Mouse (Mus musculus): ENCODE measurements around the gene Neu1. TPM values are rescaled to one million over a fixed set of nuclear protein-coding genes. Genes with fewer than 3 reads are reported as not detected.
"Not testable (repeated sequence)": the region's sequence is repeated elsewhere in the genome, so short reads cannot be mapped to it uniquely, and the experiment has no call there.

Gene Neu1
- polyA plus RNA-seq, 1 experiment from 2014 or later: 118 TPM

DNA sequence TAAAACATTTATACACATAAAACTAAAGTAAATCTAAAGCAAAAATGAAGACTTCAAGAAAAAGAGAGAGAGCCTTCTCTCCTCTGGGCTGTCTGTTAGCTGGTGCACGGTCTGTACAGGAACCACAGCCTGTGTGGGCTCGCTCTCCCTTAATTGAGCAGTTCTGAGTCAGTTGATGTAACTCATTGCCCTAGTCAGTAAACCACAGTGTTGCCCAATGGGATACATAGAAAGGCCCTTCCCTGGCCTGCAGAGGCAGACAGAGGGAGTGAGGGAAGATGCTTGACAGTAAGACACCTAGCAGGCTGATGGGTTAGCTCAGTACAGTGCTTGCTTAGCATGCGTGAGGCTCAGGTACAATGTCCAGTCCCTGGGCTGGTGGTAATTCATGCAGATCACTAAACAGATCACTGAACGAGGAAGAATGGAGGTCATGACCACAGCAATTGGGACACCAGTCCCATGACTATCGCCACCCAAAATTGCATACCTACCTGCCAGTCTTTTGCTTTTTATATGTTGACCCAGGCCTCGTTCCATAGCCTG is 7.0 kb downstream of the Neu1 start:
- Histone ChIP-seq H3K9ac (no peak overlapping the region), H3K36me3 (no peaks in the 10 kb centered on the region), H3K27me3 (replicated peaks) (no peaks in the 10 kb centered on the region), H3K9me3 (no peaks in the 10 kb centered on the region), H3K4me3 (replicated peaks) (no peak overlapping the region), H3K4me2 (replicated peaks) (no peak overlapping the region), H3K27ac (no peak overlapping the region), H3K4me1 (replicated peaks) (peaks cover 18% of the 10 kb centered on the region)
- ATAC-seq: no peak
- WGBS: 78% methylated on average over 6 of the region's 6 CpGs

DNA sequence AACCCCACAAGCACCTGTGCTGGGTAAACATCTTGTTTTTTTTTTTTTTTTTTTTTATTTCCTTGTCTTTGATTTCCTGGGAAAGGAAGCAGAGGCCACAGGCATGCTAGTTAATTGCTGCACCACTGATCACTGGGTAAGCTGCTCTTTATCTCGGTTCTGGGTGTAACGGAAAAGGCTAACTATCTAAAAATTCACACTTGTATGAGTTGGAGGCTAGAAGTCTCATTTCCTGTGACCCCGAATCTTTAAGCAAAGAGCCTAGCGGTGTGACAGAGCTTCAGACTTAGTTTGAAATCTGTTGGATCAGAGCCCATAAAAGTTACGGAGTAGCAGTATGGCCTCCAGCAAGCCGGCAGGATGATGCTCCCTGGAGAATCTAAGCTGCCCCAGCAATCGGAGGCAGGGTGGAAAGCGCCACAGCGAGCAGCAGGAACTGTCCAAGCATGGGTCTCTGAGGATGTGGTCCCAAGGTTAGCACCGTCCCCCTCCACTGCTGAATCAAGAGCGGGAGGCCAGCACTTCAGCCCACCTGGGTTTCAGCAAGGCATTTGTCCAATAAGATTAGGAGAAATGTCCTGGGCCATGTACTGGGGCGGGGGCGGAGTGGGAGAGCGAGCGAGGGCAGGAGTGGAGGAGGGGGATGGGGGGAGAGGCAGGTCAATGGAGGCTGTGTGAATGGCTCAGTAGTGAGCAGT is 10.4 kb downstream of the Neu1 start:
- 9% methylated on average over 15 of the region's 15 CpGs for WGBS
- peak overlapping the region; percentile 13 for H3K27ac ChIP-seq
- no peaks in the 10 kb centered on the region for H3K36me3 ChIP-seq
- H3K9me3 ChIP-seq: no peaks in the 10 kb centered on the region
- peak overlapping the region; percentile 36; the same call in 1 of the 2 replicates for H3K9ac ChIP-seq
- H3K4me1 ChIP-seq (replicated peaks): peaks cover 7% of the 10 kb centered on the region; the same call in 1 of the 2 replicates
- ATAC-seq: 0 out of 2 replicates have a peak, but pooled peaks have one; percentile 26
- no peaks in the 10 kb centered on the region for H3K27me3 ChIP-seq (replicated peaks)
- H3K4me3 ChIP-seq (replicated peaks): peak overlapping the region; percentile 24
- H3K4me2 ChIP-seq (replicated peaks): peak overlapping the region; percentile 61

DNA sequence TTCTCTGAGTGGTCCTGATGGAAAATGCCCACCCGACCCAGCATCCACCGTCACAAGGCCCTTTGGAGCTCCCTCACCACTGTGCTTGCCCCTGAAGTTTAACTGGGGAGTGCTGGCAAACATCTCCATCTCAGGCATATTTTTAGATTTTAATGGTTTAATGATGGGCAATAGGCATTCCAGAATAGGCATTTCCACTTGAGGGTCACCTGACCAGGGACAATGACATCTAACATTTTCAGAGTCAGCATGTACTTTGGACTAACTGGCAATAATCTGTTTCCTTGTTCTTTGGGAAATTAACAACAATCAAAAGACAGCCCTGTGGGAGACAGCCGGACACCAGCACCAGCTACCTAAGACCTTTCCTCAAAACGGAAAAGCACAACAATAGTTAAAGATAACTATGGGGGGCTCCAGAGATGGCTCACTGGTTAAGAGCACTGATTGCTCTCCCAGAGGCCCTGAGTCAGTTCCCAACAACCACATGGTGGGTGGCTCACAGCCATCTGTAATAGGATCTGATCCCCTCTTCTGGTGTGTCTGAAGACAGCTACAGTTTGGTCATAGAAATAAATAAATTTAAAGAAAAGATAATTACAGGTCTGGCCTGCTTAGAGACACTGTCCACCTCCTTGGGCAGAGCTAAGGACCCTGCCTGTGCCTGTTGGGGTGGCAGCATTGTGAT is 12.2 kb downstream of the Neu1 start:
- WGBS: 55% methylated on average over 4 of the region's 4 CpGs
- H3K4me3 ChIP-seq (replicated peaks): no peak overlapping the region
- H3K27me3 ChIP-seq (replicated peaks): no peaks in the 10 kb centered on the region
- no peaks in the 10 kb centered on the region for H3K36me3 ChIP-seq
- H3K27ac ChIP-seq: peak overlapping the region; percentile 66
- ATAC-seq: peak; percentile 61
- 0 out of 2 replicates have a peak overlapping the region, but pooled peaks have one; percentile 7 for H3K4me2 ChIP-seq (replicated peaks)
- peaks cover 7% of the 10 kb centered on the region; the same call in 1 of the 2 replicates for H3K4me1 ChIP-seq (replicated peaks)
- H3K9me3 ChIP-seq: no peaks in the 10 kb centered on the region
- no peak overlapping the region for H3K9ac ChIP-seq

DNA sequence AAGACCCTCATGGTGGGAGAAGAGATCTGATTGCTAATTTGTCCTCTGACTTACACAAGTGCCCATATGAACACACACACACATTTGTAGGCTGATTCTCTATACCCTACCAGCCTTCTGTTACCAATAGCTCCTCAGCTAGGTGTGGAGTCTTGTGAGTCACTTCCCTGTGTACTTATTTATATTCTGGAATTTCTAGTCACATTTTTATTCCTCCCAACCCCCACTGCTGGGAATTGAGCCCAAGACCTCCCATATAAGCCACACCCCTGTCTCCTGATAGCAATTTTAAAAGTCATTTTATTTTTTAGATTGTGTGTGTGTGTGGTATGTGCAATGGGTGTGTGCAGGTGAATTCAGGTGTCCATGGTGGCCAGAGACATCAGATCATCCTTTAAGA is 13.3 kb downstream of the Neu1 start:
- no peak overlapping the region for H3K4me2 ChIP-seq (replicated peaks)
- ATAC-seq: no peak
- H3K36me3 ChIP-seq: no peaks in the 10 kb centered on the region
- H3K9me3 ChIP-seq: no peaks in the 10 kb centered on the region
- 0 out of 2 replicates have a peak overlapping the region, but pooled peaks have one; percentile 22 for H3K27ac ChIP-seq
- H3K4me3 ChIP-seq (replicated peaks): no peak overlapping the region
- no peak overlapping the region for H3K9ac ChIP-seq
- H3K4me1 ChIP-seq (replicated peaks): peaks cover 7% of the 10 kb centered on the region; the same call in 1 of the 2 replicates
- H3K27me3 ChIP-seq (replicated peaks): no peaks in the 10 kb centered on the region

DNA sequence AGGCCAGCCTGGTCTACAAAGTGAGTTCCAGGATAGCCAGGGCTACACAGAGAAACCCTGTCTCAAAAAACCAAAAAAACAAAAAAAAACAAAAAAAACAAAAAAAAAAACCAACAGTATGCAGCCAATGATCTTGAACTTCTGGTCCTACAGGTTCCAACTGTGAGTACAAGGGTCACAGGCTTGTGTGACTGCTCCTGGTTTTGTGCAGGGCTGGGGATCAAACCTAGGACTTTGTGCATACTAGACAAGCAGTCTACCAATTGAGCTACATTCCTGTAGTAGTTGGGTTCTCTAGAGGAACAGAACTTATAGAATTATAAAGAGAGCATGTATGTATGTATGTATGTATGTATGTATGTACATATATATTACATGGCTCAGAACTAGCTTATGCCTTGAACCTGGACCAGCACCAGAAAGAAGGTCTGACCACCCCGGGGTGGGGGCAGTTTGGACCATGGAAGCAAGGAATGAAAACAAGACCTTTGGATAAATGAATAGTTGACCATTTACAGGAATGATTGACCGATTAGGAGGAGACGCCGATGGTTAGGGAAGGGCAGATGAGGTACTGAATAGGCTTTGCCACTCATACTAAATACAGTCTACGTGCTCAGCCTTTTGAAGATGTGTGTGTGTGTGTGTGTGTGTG is 15.6 kb downstream of the Neu1 start:
- ATAC-seq: no peak
- peaks cover 8% of the 10 kb centered on the region for H3K36me3 ChIP-seq
- H3K27ac ChIP-seq: no peak overlapping the region
- no peak overlapping the region for H3K4me3 ChIP-seq (replicated peaks)
- WGBS: 82% methylated on average over 5 of the region's 5 CpGs
- no peaks in the 10 kb centered on the region for H3K27me3 ChIP-seq (replicated peaks)
- H3K9me3 ChIP-seq: no peaks in the 10 kb centered on the region
- H3K9ac ChIP-seq: no peak overlapping the region
- H3K4me1 ChIP-seq (replicated peaks): peaks cover 11% of the 10 kb centered on the region; the same call in 1 of the 2 replicates
- no peak overlapping the region for H3K4me2 ChIP-seq (replicated peaks)

DNA sequence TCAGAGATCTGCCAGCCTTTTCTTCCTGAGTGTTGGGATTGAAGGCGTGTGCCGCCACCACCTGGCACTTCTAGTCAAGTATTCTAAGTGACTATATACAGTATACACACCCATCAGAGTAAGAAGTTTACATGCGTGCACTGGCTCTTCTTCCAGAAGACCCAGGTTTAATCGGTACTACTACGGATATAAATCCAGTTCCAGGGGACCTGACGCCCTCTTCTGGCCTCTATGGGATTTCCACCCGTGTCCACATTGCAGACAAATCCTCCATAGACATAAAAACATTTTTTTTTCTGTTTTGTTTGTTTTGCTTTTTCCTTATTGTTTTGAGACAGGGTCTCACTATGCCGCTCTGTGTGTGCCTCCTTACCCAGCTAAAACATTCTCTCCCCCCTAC is 16.6 kb downstream of the Neu1 start:
- no peaks in the 10 kb centered on the region for H3K9me3 ChIP-seq
- H3K27ac ChIP-seq: no peak overlapping the region
- peaks cover 7% of the 10 kb centered on the region; the same call in 1 of the 2 replicates for H3K4me1 ChIP-seq (replicated peaks)
- no peak overlapping the region for H3K4me2 ChIP-seq (replicated peaks)
- H3K4me3 ChIP-seq (replicated peaks): no peak overlapping the region
- WGBS: 19% methylated on average over 8 of the region's 8 CpGs
- no peak for ATAC-seq
- H3K27me3 ChIP-seq (replicated peaks): no peaks in the 10 kb centered on the region
- H3K9ac ChIP-seq: no peak overlapping the region
- H3K36me3 ChIP-seq: peaks cover 8% of the 10 kb centered on the region

DNA sequence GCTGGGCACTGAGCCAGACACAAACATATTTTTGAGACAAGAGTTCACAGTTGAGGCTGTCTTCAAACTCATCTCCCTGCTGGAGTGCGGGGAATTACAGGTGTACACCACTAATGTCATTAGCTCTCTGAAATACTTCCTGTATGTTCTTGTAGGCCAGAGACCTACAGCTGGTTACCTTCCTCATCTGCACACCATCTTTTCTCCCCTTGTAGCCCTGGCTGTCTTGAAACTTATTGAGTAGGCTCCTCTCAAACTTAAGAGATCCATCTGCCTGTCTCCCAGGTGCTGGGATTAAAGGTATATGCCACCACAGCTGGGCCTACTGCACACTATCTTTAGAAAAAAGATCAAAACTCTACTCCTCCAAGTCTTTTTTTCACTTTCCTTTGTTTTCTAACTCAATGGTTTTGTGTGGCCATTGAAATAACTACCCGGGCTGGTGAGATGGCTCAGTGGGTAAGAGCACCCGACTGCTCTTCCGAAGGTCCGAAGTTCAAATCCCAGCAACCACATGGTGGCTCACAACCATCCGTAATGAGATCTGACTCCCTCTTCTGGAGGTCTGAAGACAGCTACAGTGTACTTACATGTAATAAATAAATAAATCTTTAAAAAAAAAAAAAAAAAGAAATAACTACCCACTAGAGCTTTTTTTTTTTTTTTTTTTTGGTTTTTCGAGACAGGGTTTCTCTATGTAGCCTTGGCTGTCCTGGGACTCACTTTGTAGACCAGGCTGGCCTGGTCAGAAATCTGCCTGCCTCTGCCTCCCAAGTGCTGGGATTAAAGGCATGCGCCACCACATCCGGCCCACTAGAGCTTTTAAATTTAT is 17.9 kb downstream of the Neu1 start:
- not testable (repeated sequence) for H3K4me1 ChIP-seq (replicated peaks); H3K4me3 ChIP-seq (replicated peaks); ATAC-seq; H3K9me3 ChIP-seq; H3K36me3 ChIP-seq; H3K4me2 ChIP-seq (replicated peaks); H3K27me3 ChIP-seq (replicated peaks); H3K9ac ChIP-seq
- 58% methylated on average over 9 of the region's 9 CpGs for WGBS
- H3K27ac ChIP-seq: peak overlapping the region; percentile 82

DNA sequence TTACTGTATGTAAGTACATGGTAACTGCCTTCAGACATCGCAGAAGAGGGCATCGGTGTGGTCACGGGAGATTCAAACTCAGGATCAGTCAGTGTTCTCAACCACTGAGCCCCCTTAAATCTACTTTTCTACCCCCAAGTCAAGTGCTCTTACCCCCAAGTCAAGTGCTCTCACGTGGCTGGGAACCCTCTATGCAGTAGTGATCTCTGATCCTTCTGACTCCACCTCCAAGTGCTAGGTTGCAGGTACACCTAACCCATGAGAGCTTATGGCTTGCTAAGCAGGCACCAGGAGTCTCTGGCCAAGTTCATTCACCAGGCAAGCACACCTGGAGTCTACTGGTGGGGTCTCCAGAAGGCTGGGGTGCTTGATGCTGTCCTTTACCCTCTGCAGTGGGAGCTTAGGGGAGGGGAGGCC is 18.5 kb downstream of the Neu1 start:
- Histone ChIP-seq H3K4me1 (replicated peaks) (peaks cover 7% of the 10 kb centered on the region; the same call in 1 of the 2 replicates), H3K4me2 (replicated peaks) (peak overlapping the region; percentile 55), H3K27me3 (replicated peaks) (no peaks in the 10 kb centered on the region), H3K4me3 (replicated peaks) (0 out of 2 replicates have a peak overlapping the region, but pooled peaks have one; percentile 9), H3K9ac (peak overlapping the region; percentile 89; the same call in 1 of the 2 replicates), H3K36me3 (peaks cover 8% of the 10 kb centered on the region), H3K27ac (peak overlapping the region; percentile 82), H3K9me3 (no peaks in the 10 kb centered on the region)
- WGBS: 45% methylated on average over 4 of the region's 4 CpGs
- ATAC-seq: peak; percentile 7; the same call in 1 of the 2 replicates

DNA sequence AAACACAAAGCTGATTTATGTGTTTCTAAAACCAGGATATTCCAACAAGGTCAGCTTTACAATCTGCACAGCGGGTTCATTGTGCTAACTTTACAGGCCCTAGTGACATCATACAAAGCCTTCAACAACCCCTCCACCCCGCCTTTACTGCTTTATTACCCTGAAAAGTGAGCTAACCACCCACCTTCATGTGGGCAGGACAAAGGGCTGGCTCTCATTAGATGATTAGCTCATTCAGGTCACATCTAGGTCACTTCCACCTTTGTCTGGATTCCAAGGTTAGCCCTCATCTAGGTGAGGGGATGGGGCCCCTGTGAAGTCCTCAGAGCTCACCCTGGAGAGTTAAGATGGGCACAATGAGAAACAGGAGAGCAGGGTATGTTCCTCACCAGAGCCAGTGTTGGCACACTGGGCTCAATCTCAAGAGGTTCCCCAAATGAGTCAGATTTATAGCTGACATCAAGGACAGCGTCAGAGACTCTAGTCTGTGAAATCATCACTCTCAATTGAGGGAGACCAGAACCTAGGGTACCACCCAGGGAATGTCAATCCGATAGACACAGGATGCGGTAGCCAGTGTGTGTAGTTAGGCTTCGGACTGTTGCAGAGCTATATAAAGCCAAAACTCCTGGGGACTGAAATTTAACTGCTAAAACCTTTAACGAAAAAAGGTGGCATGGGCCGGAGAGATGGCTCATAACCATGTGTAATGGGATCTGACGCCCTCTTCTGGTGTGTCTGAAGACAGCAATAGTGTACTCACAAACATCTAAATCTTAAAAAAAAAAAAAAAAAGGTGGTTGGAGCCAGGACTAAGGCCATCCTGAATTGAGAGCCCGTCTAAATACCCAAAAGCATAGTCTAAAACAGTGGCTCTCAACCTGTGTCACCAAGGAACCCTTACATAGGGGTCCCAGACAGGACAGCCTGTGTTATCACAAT is 19.7 kb downstream of the Neu1 start:
- Histone ChIP-seq H3K9ac (peak overlapping the region; percentile 89), H3K9me3 (no peaks in the 10 kb centered on the region), H3K4me1 (replicated peaks) (peaks cover 7% of the 10 kb centered on the region; the same call in 1 of the 2 replicates), H3K27me3 (replicated peaks) (no peaks in the 10 kb centered on the region), H3K36me3 (peaks cover 8% of the 10 kb centered on the region), H3K27ac (peak overlapping the region; percentile 82), H3K4me2 (replicated peaks) (peak overlapping the region; percentile 55), H3K4me3 (replicated peaks) (peak overlapping the region; percentile 77)
- peak; percentile 68 for ATAC-seq
- 19% methylated on average over 10 of the region's 10 CpGs for WGBS

DNA sequence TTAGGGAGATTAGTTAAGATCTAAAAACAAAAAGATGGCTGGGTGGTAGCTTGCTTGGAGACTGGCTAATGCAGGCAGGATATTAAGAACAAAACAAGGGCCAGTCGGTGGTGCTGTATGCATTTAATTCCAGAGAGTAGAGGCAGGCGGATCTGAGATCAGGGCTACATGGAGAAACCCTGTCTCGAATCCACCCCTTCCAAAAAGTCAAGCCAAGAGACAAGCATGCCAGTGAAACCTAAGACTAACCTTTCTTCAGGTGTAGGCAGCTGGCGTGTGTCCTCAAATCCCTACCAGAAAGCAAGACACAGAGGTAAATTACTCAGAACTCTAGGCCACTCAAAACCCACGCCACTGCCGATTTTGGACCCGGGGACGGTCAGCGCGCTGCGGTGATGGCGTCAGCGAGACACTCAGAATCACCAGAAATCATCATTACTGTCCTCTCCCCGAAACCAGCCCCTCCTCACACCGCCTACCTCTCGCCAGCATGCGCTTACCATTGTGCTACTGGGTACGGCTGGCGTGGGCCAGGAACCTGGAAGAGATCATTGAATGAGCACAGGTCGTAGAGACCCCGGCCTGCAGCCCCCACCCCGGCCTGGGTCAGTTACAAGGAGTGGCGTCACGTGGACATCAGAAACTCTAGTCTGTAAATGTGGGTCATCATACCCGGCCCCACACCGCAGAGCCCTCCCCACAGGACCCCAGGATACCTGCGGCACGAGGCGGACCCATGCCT is 20.8 kb downstream of the Neu1 start:
- Histone ChIP-seq H3K9me3 (no peaks in the 10 kb centered on the region), H3K36me3 (peaks cover 8% of the 10 kb centered on the region), H3K27ac (peak overlapping the region; percentile 82), H3K27me3 (replicated peaks) (no peaks in the 10 kb centered on the region), H3K4me3 (replicated peaks) (peak overlapping the region; percentile 77), H3K9ac (peak overlapping the region; percentile 89), H3K4me1 (replicated peaks) (peaks cover 7% of the 10 kb centered on the region; the same call in 1 of the 2 replicates), H3K4me2 (replicated peaks) (peak overlapping the region; percentile 55)
- ATAC-seq: no peak; the same call in 1 of the 2 replicates
- WGBS: under 1% methylated on average over 29 of the region's 29 CpGs

Measured in intestine, embryonic 15.5 days (tissue).